In the genomic region with DNA sequence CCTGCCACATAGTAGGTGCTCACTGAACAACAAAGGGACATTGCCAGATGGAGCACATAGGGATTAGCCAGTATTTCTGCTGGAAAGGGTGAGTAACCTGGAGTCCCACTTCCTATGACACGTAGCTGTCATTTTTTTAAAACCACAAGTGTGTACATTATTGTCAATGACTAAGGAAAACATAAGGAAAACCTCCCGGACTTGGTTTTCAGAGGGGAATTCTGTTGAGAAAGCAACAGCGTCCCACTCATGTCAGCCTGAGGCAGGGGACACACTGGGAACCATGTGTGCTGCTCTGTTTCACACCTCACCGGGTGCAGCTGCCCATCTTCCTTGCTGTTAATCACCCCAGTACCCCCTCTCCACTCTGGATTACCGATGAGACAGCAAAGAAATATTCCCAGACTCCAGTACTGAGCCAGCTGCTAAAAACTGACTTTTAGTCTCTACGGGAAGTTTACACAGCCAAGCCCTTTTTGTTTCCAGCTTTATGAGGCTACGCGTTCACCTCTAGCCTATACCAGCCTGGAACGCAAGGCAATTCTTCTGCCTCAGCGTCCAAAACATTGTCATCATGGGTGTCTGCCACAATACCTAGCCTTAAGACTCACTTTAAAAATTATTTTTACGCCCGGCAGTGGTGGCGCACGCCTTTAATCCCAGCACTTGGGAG, we compare ENCODE assay signal across 28 mouse cellular contexts. TPM values are rescaled to one million over a fixed set of nuclear protein-coding genes. Genes with fewer than 3 reads are reported as not detected.
DNase-seq lines count a peak whose midpoint lies in the region; ATAC-seq and TF ChIP-seq lines count a peak whose summit lies in the region.
"Had no signal": no experiment of that assay in that cellular context is flagged by ENCODE, and none has a peak within 500 bp of the region (broad histone marks: within the 10 kb centered on the region; RNA-seq: fewer than 3 reads in every experiment).

No protein-coding gene starts in this region.

- H3K4me1 ChIP-seq in limb, embryonic 15.5 days = peaks cover 45% of the 10 kb centered on the region
- H3K4me1 ChIP-seq in limb, embryonic 10.5 days = peaks cover 48% of the 10 kb centered on the region

- no peak overlapping the region for H3K9ac ChIP-seq in limb, embryonic 15.5 days
- H3K9ac ChIP-seq: embryonic facial prominence, embryonic 13.5 days; forebrain, embryonic 15.5 days; heart, embryonic 13.5 days; hindbrain, embryonic 14.5 days had no signal

- peaks cover 6% of the 10 kb centered on the region; the same call in 1 of the 2 replicates for H3K36me3 ChIP-seq in limb, embryonic 15.5 days
- H3K36me3 ChIP-seq in limb, embryonic 10.5 days = peaks cover 3% of the 10 kb centered on the region; the same call in 1 of the 2 replicates
- H3K36me3 ChIP-seq in C2C12 (ENCODE audit: control insufficient read depth, insufficient read depth) = no peaks in the 10 kb centered on the region
- H3K36me3 ChIP-seq: forebrain, embryonic 15.5 days; G1E; heart, embryonic 10.5 days; heart, embryonic 13.5 days had no signal

- no peak for TF ChIP-seq CTCF in C2C12 (IDR thresholded peaks at IDR 0.05; ENCODE audit: control insufficient read depth, insufficient read depth, insufficient read length)
- no peak for TF ChIP-seq CTCF in layer of hippocampus, adult 2 months (conservative IDR thresholded peaks at IDR 0.05)

- H3K79me2 ChIP-seq in C2C12 (ENCODE audit: control insufficient read depth, insufficient read depth) = no peaks in the 10 kb centered on the region

- DNase-seq in limb, embryonic 10.5 days (ENCODE audit: low spot score) = no peak
- DNase-seq in 3134 (ENCODE audit: extremely low read depth, insufficient read length, low spot score) = peak; percentile 71
- DNase-seq in large intestine, adult 2 months (ENCODE audit: low read depth, low spot score) = peak; percentile 58
- no peak for DNase-seq in layer of hippocampus, adult 2 months (ENCODE audit: low spot score in 2 of 2)
- DNase-seq in layer of hippocampus, adult 11-12 months (ENCODE audit: low spot score) = no peak
- DNase-seq in urinary bladder, postnatal 14 days (ENCODE audit: low spot score) = no peak
- DNase-seq: adrenal gland, adult 2 months; adrenal gland, postnatal 14 days; cerebellum, adult 11-12 months; cerebellum, adult 8-10 months; cerebellum, postnatal 10 days; cerebellum, postnatal 36 days; embryo, embryonic 11 days; gastrocnemius, postnatal 25 days; heart, adult 2 months; heart, postnatal 14 days; heart, postnatal 4 days had no signal

- WGBS in limb, embryonic 15.5 days = 83% methylated on average over 14 of the region's 14 CpGs
- WGBS in limb, embryonic 10.5 days = 93% methylated on average over 14 of the region's 14 CpGs
- 21% methylated on average over 14 of the region's 14 CpGs for WGBS in large intestine, adult 2 months

- H3K4me2 ChIP-seq in limb, embryonic 15.5 days = no peak overlapping the region
- H3K4me2 ChIP-seq: embryonic facial prominence, embryonic 13.5 days; forebrain, embryonic 15.5 days; heart, embryonic 13.5 days; hindbrain, embryonic 14.5 days had no signal

- no peaks in the 10 kb centered on the region for H3K9me3 ChIP-seq in limb, embryonic 15.5 days
- H3K9me3 ChIP-seq in limb, embryonic 10.5 days (replicated peaks) = no peaks in the 10 kb centered on the region
- H3K9me3 ChIP-seq: embryonic facial prominence, embryonic 10.5 days; embryonic facial prominence, embryonic 13.5 days; forebrain, embryonic 15.5 days; G1E; heart, embryonic 10.5 days; heart, embryonic 13.5 days had no signal

- no peak overlapping the region for H3K4me3 ChIP-seq in limb, embryonic 15.5 days
- H3K4me3 ChIP-seq in limb, embryonic 10.5 days = no peak overlapping the region
- H3K4me3 ChIP-seq in C2C12 (ENCODE audit: insufficient read depth, poor library complexity, severe bottlenecking) = no peak overlapping the region
- no peak overlapping the region for H3K4me3 ChIP-seq in layer of hippocampus, adult 2 months
- H3K4me3 ChIP-seq: embryonic facial prominence, embryonic 10.5 days; embryonic facial prominence, embryonic 13.5 days; forebrain, embryonic 15.5 days; heart, adult 2 months; heart, embryonic 10.5 days; heart, embryonic 13.5 days had no signal

- no peak for ATAC-seq in limb, embryonic 15.5 days (ENCODE audit: insufficient number of reproducible peaks, low FRiP score, low TSS enrichment, low read depth)
- ATAC-seq: forebrain, embryonic 15.5 days; hindbrain, postnatal 0 days; inflammation-experienced regulatory T-cells, adult 6 months had no signal

- peak overlapping the region; percentile 22; the same call in 1 of the 2 replicates for H3K27ac ChIP-seq in limb, embryonic 15.5 days
- no peak overlapping the region for H3K27ac ChIP-seq in limb, embryonic 10.5 days
- no peak overlapping the region for H3K27ac ChIP-seq in layer of hippocampus, adult 2 months
- H3K27ac ChIP-seq: embryonic facial prominence, embryonic 10.5 days; embryonic facial prominence, embryonic 13.5 days; forebrain, embryonic 15.5 days; heart, adult 2 months; heart, embryonic 10.5 days; heart, embryonic 13.5 days; hindbrain, embryonic 14.5 days; hindbrain, postnatal 0 days had no signal

- no peak overlapping the region for H3ac ChIP-seq in C2C12 (ENCODE audit: control insufficient read depth, insufficient read length, low read depth)

- no peaks in the 10 kb centered on the region for H3K27me3 ChIP-seq in limb, embryonic 15.5 days
- H3K27me3 ChIP-seq in limb, embryonic 10.5 days (ENCODE audit: low read depth, poor library complexity, severe bottlenecking) = peaks cover 21% of the 10 kb centered on the region
- H3K27me3 ChIP-seq in C2C12 (ENCODE audit: control insufficient read depth, insufficient read depth, insufficient read length) = no peaks in the 10 kb centered on the region
- H3K27me3 ChIP-seq: embryonic facial prominence, embryonic 13.5 days had no signal

- no peaks in the 10 kb centered on the region for H3K79me3 ChIP-seq in C2C12 (ENCODE audit: low read depth)

TF ChIP-seq in C2C12, 6 proteins besides CTCF, POLR2A, EP300 and RAD21:
- peak; percentile 11 for TF ChIP-seq MYOD1 (IDR thresholded peaks at IDR 0.05; ENCODE audit: control insufficient read depth, insufficient read length, low read depth)
- TF ChIP-seq MAX (IDR thresholded peaks at IDR 0.05) = no peak
- TF ChIP-seq FOSL1 (IDR thresholded peaks at IDR 0.05; ENCODE audit: insufficient read depth, low read length, poor library complexity, severe bottlenecking) = peak; percentile 12

RNA-seq across cellular contexts. Expression of a gene that starts 30.1 kb away (rescaled TPM):
- 27.6 and 35.3 TPM in 2 replicates for polyA plus RNA-seq in limb, embryonic 15.5 days (2015; fragmentation: Nextera tagmentation; extraction: Ambion mirVana)
- polyA plus RNA-seq in limb, embryonic 10.5 days (2016; fragmentation: Nextera tagmentation; extraction: Ambion mirVana) = 10.1 and 11.8 TPM in 2 replicates
- 0.70 TPM for polyA plus RNA-seq in C2C12 (2012; fragmentation: generic; extraction: Trizol)
- 9.6 and 11.4 TPM in 2 replicates for polyA plus RNA-seq in large intestine, adult 2 months (2012; rRNA removed)
- 1 to 10 TPM; 4.2 to 4.5 TPM for total RNA-seq in layer of hippocampus, adult 2 months (2021)
- polyA plus RNA-seq: G1E; inflammation-experienced regulatory T-cells, adult 6 months had no signal

RNA-seq across cellular contexts. Expression of a gene that starts 53.2 kb away (rescaled TPM):
- 38.5 and 40.4 TPM in 2 replicates for polyA plus RNA-seq in limb, embryonic 15.5 days (2015; fragmentation: Nextera tagmentation; extraction: Ambion mirVana)
- 26.7 and 27.6 TPM in 2 replicates for polyA plus RNA-seq in limb, embryonic 10.5 days (2016; fragmentation: Nextera tagmentation; extraction: Ambion mirVana)
- 30.5 TPM for polyA plus RNA-seq in C2C12 (2012; fragmentation: generic; extraction: Trizol)
- 14.3 and 18.1 TPM in 2 replicates for polyA plus RNA-seq in large intestine, adult 2 months (2012; rRNA removed)
- 10 to 100 TPM; 36.7 to 40.0 TPM for total RNA-seq in layer of hippocampus, adult 2 months (2021)

Comparison
In these comparisons a context has a peak if more than half of its experiments do, and no peak if none do; other contexts are left out.
1. DNase-seq: peak in 3134 (single experiment) and large intestine, adult 2 months (single experiment); none in limb, embryonic 10.5 days (single experiment), layer of hippocampus, adult 2 months (0 of 2), layer of hippocampus, adult 11-12 months (single experiment) and urinary bladder, postnatal 14 days (single experiment).